In the genomic region with DNA sequence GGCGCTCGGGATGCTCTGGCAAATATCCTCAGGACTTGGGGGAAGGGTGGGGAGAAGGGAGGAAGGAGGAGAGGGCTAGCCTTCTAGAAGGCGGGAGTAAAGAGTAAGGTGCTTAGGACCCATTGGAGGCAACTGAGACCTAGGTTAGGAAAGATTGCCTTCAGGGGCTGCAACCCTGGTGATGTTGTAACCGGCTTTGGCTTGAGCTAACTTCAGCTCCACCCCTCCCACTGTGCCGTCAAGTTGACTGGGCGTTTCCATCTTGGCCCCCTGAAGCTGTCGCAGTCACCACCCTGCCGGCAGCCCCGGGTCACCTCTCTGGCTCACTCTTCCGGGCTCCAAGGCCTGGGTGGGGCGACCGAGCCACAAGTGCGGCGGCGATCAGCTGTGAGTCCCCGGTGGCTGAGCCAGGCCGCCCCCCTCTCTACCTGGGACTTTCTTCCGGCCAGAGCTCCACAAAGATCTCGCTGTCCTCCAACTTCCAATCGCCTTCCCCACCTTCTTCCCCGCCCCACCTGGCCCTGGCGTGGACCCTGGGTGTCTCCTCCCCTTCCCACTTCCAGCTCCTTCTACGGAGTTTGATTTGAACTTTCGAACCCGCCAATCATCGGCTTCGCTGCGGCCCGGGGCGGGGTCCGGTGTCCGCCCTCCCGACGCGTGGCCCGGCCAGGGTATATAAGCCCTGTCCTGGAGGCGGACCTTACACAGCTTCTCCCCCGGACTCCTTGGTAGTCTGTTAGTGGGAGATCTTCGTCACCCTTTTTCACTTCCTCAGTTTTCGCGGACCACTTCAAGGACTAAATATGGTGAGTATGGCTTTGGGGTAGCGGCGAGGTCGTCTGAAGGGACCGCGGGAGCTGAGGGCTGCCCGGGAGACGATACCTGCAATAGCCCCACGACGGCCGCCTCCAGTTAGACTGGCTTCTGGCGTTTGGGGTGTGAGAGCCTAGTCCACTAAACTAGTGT, we compare ENCODE assay signal across 8 mouse cellular contexts. TPM values are rescaled to one million over a fixed set of nuclear protein-coding genes. Genes with fewer than 3 reads are reported as not detected.
A peak's percentile ranks its signal among the peaks of the same experiment; 100 is the strongest.
DNase-seq lines count a peak whose midpoint lies in the region; ATAC-seq lines count a peak whose summit lies in the region.

TSS of gene Tuba1c (plus strand) at position 273 of the 966 bp plus-strand sequence.

- H3K9me3 ChIP-seq in intestine, embryonic 16.5 days (ENCODE audit: control insufficient read depth, low read length) = no peaks in the 10 kb centered on the region
- H3K9me3 ChIP-seq in limb, embryonic 12.5 days = no peaks in the 10 kb centered on the region
- H3K9me3 ChIP-seq in midbrain, embryonic 14.5 days (ENCODE audit: control insufficient read depth, low read length) = no peaks in the 10 kb centered on the region

- H3K36me3 ChIP-seq in intestine, embryonic 16.5 days (ENCODE audit: control insufficient read depth, insufficient read depth, low read length) = peaks cover 2% of the 10 kb centered on the region; the same call in 1 of the 2 replicates
- peaks cover 9% of the 10 kb centered on the region for H3K36me3 ChIP-seq in limb, embryonic 12.5 days
- no peaks in the 10 kb centered on the region for H3K36me3 ChIP-seq in midbrain, embryonic 14.5 days (ENCODE audit: control insufficient read depth, insufficient read depth, low read length)
- H3K36me3 ChIP-seq in splenic B cell, adult 2 months (ENCODE audit: control insufficient read depth, insufficient read depth, low read length, poor library complexity, severe bottlenecking) = peaks cover 2% of the 10 kb centered on the region

- peak within 1 kb of the TSS; percentile 97 for H3K27ac ChIP-seq in intestine, embryonic 16.5 days (ENCODE audit: low read length)
- H3K27ac ChIP-seq in limb, embryonic 12.5 days = peak within 1 kb of the TSS; percentile 87
- no peak within 1 kb of the TSS for H3K27ac ChIP-seq in midbrain, embryonic 14.5 days (replicated peaks; ENCODE audit: low read depth, low read length)

- under 1% methylated on average over 52 of the region's 52 CpGs for WGBS in intestine, embryonic 16.5 days
- under 1% methylated on average over 52 of the region's 52 CpGs for WGBS in limb, embryonic 12.5 days
- 1% methylated on average over 52 of the region's 52 CpGs for whole genome bisulfite sequencing in midbrain, embryonic 14.5 days

- DNase-seq in cerebellum, postnatal 10 days = peak; percentile 68 to 82
- no peak for DNase-seq in cerebellum, adult 11 months
- DNase-seq in embryo, embryonic 10 days (ENCODE audit: low spot score) = peak; percentile 93
- peak; percentile 96 for DNase-seq in gonadal fat pad, adult 2 months (ENCODE audit: low read depth)
- DNase-seq in midbrain, embryonic 14.5 days = peak; percentile 63
- DNase-seq in splenic B cell, adult 2 months (ENCODE audit: low read depth, low spot score) = peak; percentile 97

- H3K9ac ChIP-seq in intestine, embryonic 16.5 days (ENCODE audit: low read depth, low read length) = peak within 1 kb of the TSS; percentile 81
- H3K9ac ChIP-seq in limb, embryonic 12.5 days (replicated peaks) = peak within 1 kb of the TSS; percentile 67
- H3K9ac ChIP-seq in midbrain, embryonic 14.5 days (replicated peaks; ENCODE audit: low read length) = 0 out of 2 replicates have a peak within 1 kb of the TSS, but pooled peaks have one; percentile 7

- no peaks in the 10 kb centered on the region for H3K27me3 ChIP-seq in intestine, embryonic 16.5 days (replicated peaks; ENCODE audit: control insufficient read depth, insufficient read depth, low read length)
- H3K27me3 ChIP-seq in limb, embryonic 12.5 days = no peaks in the 10 kb centered on the region
- peaks cover 4% of the 10 kb centered on the region; the same call in 1 of the 2 replicates for H3K27me3 ChIP-seq in midbrain, embryonic 14.5 days (ENCODE audit: control insufficient read depth, insufficient read depth, low read length)
- H3K27me3 ChIP-seq in splenic B cell, adult 2 months (ENCODE audit: control insufficient read depth, insufficient read depth, low read length, poor library complexity, severe bottlenecking) = no peaks in the 10 kb centered on the region

- H3K4me2 ChIP-seq in intestine, embryonic 16.5 days (ENCODE audit: low read depth, low read length) = peak within 1 kb of the TSS; percentile 86
- peak within 1 kb of the TSS; percentile 69 for H3K4me2 ChIP-seq in limb, embryonic 12.5 days
- peak within 1 kb of the TSS; percentile 59 for H3K4me2 ChIP-seq in midbrain, embryonic 14.5 days (ENCODE audit: low read length)

- H3K4me3 ChIP-seq in intestine, embryonic 16.5 days (ENCODE audit: low read length) = peak within 1 kb of the TSS; percentile 69
- peak within 1 kb of the TSS; percentile 66 for H3K4me3 ChIP-seq in limb, embryonic 12.5 days (replicated peaks)
- peak within 1 kb of the TSS; percentile 33 for H3K4me3 ChIP-seq in midbrain, embryonic 14.5 days (replicated peaks; ENCODE audit: low read depth, low read length)

- ATAC-seq in intestine, embryonic 16.5 days = peak; percentile 93
- ATAC-seq in limb, embryonic 12.5 days (ENCODE audit: insufficient number of reproducible peaks, insufficient read depth, low FRiP score, low TSS enrichment, low read depth) = peak; percentile 90
- ATAC-seq in midbrain, embryonic 14.5 days (ENCODE audit: low FRiP score, low TSS enrichment) = peak; percentile 53; the same call in 1 of the 2 replicates

- H3K4me1 ChIP-seq in intestine, embryonic 16.5 days (ENCODE audit: control insufficient read depth, insufficient read depth, low read length) = peaks cover 21% of the 10 kb centered on the region
- H3K4me1 ChIP-seq in limb, embryonic 12.5 days (replicated peaks) = peaks cover 33% of the 10 kb centered on the region
- H3K4me1 ChIP-seq in midbrain, embryonic 14.5 days (ENCODE audit: control insufficient read depth, insufficient read depth, low read length) = peaks cover 16% of the 10 kb centered on the region

RNA-seq across cellular contexts. Expression of gene Tuba1c, which starts in this region (rescaled TPM):
- polyA plus RNA-seq in gonadal fat pad, adult 2 months (2012; rRNA removed) = 213 and 263 TPM in 2 replicates
- 295 and 311 TPM in 2 replicates for polyA plus RNA-seq in intestine, embryonic 16.5 days (2015; fragmentation: Nextera tagmentation; extraction: Ambion mirVana)
- polyA plus RNA-seq in limb, embryonic 12.5 days (2016; fragmentation: Nextera tagmentation; extraction: Ambion mirVana) = 128 and 135 TPM in 2 replicates
- polyA plus RNA-seq in midbrain, embryonic 14.5 days (2014; fragmentation: Nextera tagmentation; extraction: Ambion mirVana) = 13.5 and 24.8 TPM in 2 replicates

Comparison
In these comparisons a context has a peak if more than half of its experiments do, and no peak if none do; other contexts are left out.
1. H3K9ac ChIP-seq: peak in every context shown above with its lines; median percentile 81 in intestine, embryonic 16.5 days; 67 in limb, embryonic 12.5 days; 7 in midbrain, embryonic 14.5 days.